Mouse (Mus musculus): ENCODE measurements around the gene Rubcn.
A peak's percentile ranks its signal among the peaks of the same experiment; 100 is the strongest.

- no peak for TF ChIP-seq CTCF (conservative IDR thresholded peaks at IDR 0.05 in 1 of 2, IDR thresholded peaks at IDR 0.05 in 1 of 2; ENCODE audit: low read depth in 2 of 2, low read length in 2 of 2)
- TF ChIP-seq CHD1 (IDR thresholded peaks at IDR 0.05; ENCODE audit: low read depth, low read length), result no peak
- no peak for TF ChIP-seq USF2 (conservative IDR thresholded peaks at IDR 0.05; ENCODE audit: low read depth, low read length)
- TF ChIP-seq HCFC1 (IDR thresholded peaks at IDR 0.05; ENCODE audit: low read depth, low read length), result no peak
- no peak for TF ChIP-seq POLR2A (IDR thresholded peaks at IDR 0.05; ENCODE audit: low read depth, low read length)
- TF ChIP-seq RAD21 (IDR thresholded peaks at IDR 0.05; ENCODE audit: low read depth, low read length), result no peak
- no peak for TF ChIP-seq E2F4 (IDR thresholded peaks at IDR 0.05; ENCODE audit: insufficient replicate concordance, low read depth, low read length)
- peak; percentile 41 for TF ChIP-seq ZNF384 (IDR thresholded peaks at IDR 0.05; ENCODE audit: low read depth, low read length)
- 0 out of 2 replicates have a peak, but pooled peaks have one; percentile 43 for TF ChIP-seq MYC (IDR thresholded peaks at IDR 0.05; ENCODE audit: low read depth, low read length)
Measured at GRCm38 (mm10) chr16:32901360-32902050, 23.9 kb upstream of the Rubcn start.
